Mouse (Mus musculus) megakaryocyte, embryonic 14.5 days (primary cell): ENCODE results near the gene Apopt1.

ENCODE experiments used
- FLI1 ChIP-seq: IDR thresholded peaks from 2 replicates; pipeline ENCODE4 v1.6.1; 2012; ENCODE audit warnings: low read length, inconsistent platforms, mixed read lengths
- GATA1 ChIP-seq: IDR thresholded peaks from 3 replicates; pipeline ENCODE4 v1.6.1; 2012; ENCODE audit warnings: mixed read lengths, low read length, inconsistent platforms, borderline replicate concordance

GRCm38 (mm10) chr12:111745274-111745673 lies 32.2 kb downstream of the Apopt1 start:
- TF ChIP-seq GATA1 (no peak), FLI1 (no peak)
